Mouse (Mus musculus): Measurements from ENCODE around the gene Tex9.

DNA sequence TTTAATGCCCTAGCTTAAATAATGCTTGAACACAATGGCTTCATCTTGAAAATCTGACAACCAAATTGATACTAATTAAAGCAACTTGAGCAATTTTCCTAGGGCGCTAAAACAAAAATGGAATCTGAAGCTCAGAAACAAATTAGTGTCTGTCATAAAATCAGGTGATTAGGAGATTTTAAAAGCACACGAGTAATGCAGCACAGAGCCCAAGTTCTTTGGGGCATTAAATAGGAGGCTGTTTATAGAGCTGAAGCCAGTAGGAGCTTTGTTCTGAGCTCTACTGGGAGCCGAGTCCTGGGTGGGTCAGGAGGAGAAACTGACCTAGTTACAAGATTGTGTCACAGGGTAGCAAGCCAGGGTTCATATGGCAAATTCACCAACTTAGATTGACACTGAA, 5.2 kb upstream of the Tex9 start:
- TF ChIP-seq CTCF (IDR thresholded peaks at IDR 0.05; ENCODE audit: insufficient read depth, low read depth, low read length) (no peak), POLR2A (IDR thresholded peaks at IDR 0.05; ENCODE audit: insufficient read depth, low read depth, low read length) (no peak)
